Mouse (Mus musculus) C2C12 (cell line): ENCODE data around the gene Acd.

ENCODE experiments used
- CTCF ChIP-seq: IDR thresholded peaks from one replicate; pipeline ENCODE4 v1.5.1; 2011; ENCODE audit not compliant: control insufficient read depth, insufficient read depth, insufficient read length
- MAX ChIP-seq: IDR thresholded peaks from one replicate; pipeline ENCODE4 v1.6.1; 2011; ENCODE audit warnings: mild to moderate bottlenecking, control low read depth

DNA sequence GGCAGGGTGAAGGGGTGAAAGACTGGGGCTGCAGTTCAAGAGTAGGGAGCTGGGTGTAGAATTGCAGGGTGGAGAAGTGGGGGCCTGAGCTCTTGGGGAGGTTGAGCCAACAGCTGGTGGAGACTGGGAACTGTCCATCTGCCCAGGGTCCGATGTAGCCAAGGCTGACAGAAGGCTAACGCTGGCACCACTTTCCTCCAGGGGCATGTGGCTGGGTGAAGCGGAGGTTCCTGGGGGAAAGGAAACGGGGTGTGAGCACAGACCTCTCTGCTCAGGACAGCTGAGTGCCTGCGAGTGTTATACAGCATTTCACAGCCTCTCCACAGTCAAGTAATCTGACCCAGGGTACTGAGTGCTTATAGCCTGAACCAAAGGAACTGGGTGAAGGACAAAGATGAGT lies 2.2 kb downstream of the Acd start:
- no peak for TF ChIP-seq CTCF
- no peak for TF ChIP-seq MAX
